Mouse (Mus musculus) thymus, adult 2 months (tissue): ENCODE data around the gene Dpf3. TPM values are rescaled to one million over a fixed set of nuclear protein-coding genes. Genes with fewer than 3 reads are reported as not detected.
A peak's percentile ranks its signal among the peaks of the same experiment; 100 is the strongest.

ENCODE experiments used
- DNase-seq: peaks from one replicate; pipeline ENCODE4 v3.0.0; 2021
- H3K27ac ChIP-seq: fragments of 200-500 bp; 2 replicates; pipeline ENCODE4 v1.5.1; 2012; ENCODE audit warnings: low read length, control low read depth; ENCODE audit not compliant: control insufficient read depth, insufficient read depth
- H3K27me3 ChIP-seq: fragments of 200-500 bp; 2 replicates; pipeline ENCODE4 v1.6.1; 2012; ENCODE audit warnings: mild to moderate bottlenecking, low read length, moderate library complexity, mixed read lengths; ENCODE audit not compliant: control insufficient read depth, insufficient read depth
- H3K36me3 ChIP-seq: fragments of 200-500 bp; 2 replicates; pipeline ENCODE4 v1.6.1; 2012; ENCODE audit warnings: mild to moderate bottlenecking, low read length, moderate library complexity; ENCODE audit not compliant: control insufficient read depth, insufficient read depth
- H3K4me1 ChIP-seq: fragments of 200-500 bp; replicated peaks from 2 replicates; pipeline ENCODE4 v1.6.1; 2012; ENCODE audit warnings: low read length; ENCODE audit not compliant: control insufficient read depth, insufficient read depth
- H3K4me3 ChIP-seq: fragments of 200-500 bp; 2 replicates; pipeline ENCODE4 v1.5.1; 2012; ENCODE audit warnings: mild to moderate bottlenecking, low read length, control low read depth, moderate library complexity; ENCODE audit not compliant: control insufficient read depth, insufficient read depth
- CTCF ChIP-seq: fragments of 200-500 bp; IDR thresholded peaks from 2 replicates; pipeline ENCODE4 v1.5.1; 2012; ENCODE audit warnings: mild to moderate bottlenecking, control low read depth, low read length, moderate library complexity, borderline replicate concordance; ENCODE audit not compliant: control insufficient read depth, poor library complexity, insufficient read depth; ENCODE audit errors: extremely low read depth
- POLR2A ChIP-seq: fragments of 200-500 bp; IDR thresholded peaks from 2 replicates; pipeline ENCODE4 v1.6.1; 2012; ENCODE audit warnings: mild to moderate bottlenecking, low read length, control low read depth, moderate library complexity; ENCODE audit not compliant: control insufficient read depth, poor library complexity, insufficient read depth; ENCODE audit errors: extremely low read depth
- WGBS: fragments of 180-500 bp; shearing (Covaris S2); methylation state at CpG from one replicate; pipeline ENCODE4 v1.1.7; 2018; 5-methylcytosine and 5-hydroxymethylcytosine counted together
- polyA plus RNA-seq: library from polyadenylated mRNA; depleted of rRNA; stranded (reverse); fragments of >200 nt; gene quantifications from 2 replicates; pipeline ENCODE4 v1.2.3, GENCODE M21; 2012

The Dpf3 gene
- polyA plus RNA-seq, 1 experiment, result 0.65 TPM

DNA sequence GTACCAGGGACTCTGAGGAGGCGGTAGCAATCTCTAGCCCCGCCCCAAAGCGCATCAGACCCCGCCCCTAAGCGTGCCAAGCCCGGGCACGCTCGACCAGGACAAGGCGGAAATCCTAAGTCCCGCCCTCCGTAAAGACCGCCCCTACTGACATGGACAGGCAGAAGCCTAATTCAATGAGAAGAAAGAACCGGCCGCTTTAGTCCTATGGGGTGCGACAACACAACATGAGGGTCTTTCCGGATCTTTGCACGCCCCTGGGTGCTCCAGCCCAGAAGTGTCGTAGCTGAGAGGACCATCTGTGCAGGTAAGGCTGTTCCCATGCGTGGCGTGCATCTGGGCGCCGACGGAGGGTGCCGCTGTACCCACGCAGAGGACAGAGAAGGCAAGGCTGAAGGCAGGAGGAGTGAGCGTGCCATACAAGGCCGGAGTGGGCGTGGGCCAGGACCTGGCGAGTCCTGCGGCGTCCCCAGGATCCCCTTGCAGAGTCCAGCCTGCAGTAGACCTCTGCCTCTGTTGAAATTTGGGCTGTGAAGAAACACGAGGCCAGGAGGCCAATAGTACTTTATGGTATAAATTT lies 32.9 kb upstream of the Dpf3 start, which contains the start of gene Dcaf4:
Dcaf4 (plus strand) TSS at position 156 of the 580 bp plus-strand sequence.
- under 1% methylated on average over 32 of the region's 32 CpGs for WGBS
- H3K36me3 ChIP-seq, result no peaks in the 10 kb centered on the region
- peak within 1 kb of the TSS; percentile 52 for H3K4me3 ChIP-seq
- H3K27me3 ChIP-seq, result no peaks in the 10 kb centered on the region
- TF ChIP-seq POLR2A (peak; percentile 27), CTCF (0 out of 2 replicates have a peak, but pooled peaks have one; percentile 34)
- H3K27ac ChIP-seq, result no peak within 1 kb of the TSS
- H3K4me1 ChIP-seq, result peaks cover 7% of the 10 kb centered on the region
- DNase-seq, result peak; percentile 99

DNA sequence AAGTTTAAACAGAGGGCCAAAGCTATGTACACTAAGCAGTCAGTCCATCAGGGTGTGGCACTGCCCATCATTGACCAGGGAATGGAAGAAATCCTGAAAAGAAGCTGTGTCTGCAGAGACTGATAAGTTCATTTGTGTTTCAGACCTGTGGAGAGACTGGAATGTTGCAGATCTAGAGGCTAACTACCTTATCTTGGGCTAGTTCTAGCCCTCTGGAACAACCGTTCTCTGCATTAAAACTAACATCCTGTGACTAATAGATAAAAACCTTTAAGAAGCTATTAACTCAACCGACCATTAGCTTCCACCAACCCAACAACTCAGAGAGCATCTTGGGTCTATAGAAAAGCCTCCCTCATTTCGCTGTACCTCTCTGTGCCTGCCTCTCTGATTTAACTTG lies 30.1 kb upstream of the Dpf3 start:
- Histone ChIP-seq H3K36me3 (no peaks in the 10 kb centered on the region), H3K4me3 (no peak overlapping the region), H3K4me1 (peaks cover 7% of the 10 kb centered on the region), H3K27me3 (no peaks in the 10 kb centered on the region), H3K27ac (no peak overlapping the region)
- 95% methylated on average over 3 of the region's 3 CpGs for WGBS
- no peak for TF ChIP-seq CTCF
- TF ChIP-seq POLR2A, result no peak
- no peak for DNase-seq

DNA sequence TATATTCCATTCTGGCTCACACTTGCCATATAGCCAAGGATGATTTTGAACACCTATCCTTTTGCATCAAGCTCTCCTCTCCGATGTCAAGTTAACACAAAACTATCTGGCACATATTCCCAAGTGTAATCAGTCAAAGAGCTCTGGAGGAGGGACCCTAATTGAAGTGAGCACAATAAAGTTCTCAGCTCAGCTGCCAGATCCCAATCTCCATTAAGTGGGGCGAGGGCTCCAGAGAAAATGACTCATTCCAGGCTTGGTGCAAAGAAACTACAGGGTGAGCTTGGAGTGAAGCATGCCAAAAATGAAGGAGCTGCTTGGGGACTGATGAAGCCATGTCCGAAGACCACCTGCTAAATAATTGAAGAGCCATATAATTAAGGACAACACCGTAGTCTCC lies 26.7 kb upstream of the Dpf3 start:
- DNase-seq, result no peak
- Histone ChIP-seq H3K36me3 (no peaks in the 10 kb centered on the region), H3K4me3 (no peak overlapping the region), H3K27ac (no peak overlapping the region), H3K27me3 (no peaks in the 10 kb centered on the region), H3K4me1 (no peaks in the 10 kb centered on the region)
- 90% methylated on average over 4 of the region's 4 CpGs for WGBS
- TF ChIP-seq POLR2A, result no peak
- no peak for TF ChIP-seq CTCF

DNA sequence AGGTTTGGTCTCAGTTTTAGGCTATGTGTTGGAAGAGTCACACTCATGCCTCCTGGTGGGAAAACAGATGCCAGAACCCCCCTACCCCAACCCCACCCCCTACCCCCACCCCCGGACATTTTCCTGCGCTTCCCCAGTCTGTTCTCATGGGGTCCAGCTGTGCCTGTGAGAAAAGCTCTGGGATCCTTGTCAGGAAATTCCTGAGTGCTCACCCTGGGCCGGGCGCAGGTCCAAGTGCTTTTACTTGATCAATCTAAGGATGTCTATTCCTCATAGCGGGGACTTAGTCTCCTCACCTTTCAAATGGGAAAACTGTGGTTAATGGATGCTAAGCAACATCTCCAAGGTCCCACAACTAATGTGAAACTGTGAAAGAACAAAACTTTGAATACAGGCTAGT lies 25.7 kb upstream of the Dpf3 start:
- Histone ChIP-seq H3K27me3 (no peaks in the 10 kb centered on the region), H3K36me3 (no peaks in the 10 kb centered on the region), H3K27ac (no peak overlapping the region), H3K4me1 (no peaks in the 10 kb centered on the region), H3K4me3 (no peak overlapping the region)
- DNase-seq, result no peak
- TF ChIP-seq CTCF (no peak), POLR2A (no peak)
- WGBS, result 69% methylated on average over 5 of the region's 5 CpGs

DNA sequence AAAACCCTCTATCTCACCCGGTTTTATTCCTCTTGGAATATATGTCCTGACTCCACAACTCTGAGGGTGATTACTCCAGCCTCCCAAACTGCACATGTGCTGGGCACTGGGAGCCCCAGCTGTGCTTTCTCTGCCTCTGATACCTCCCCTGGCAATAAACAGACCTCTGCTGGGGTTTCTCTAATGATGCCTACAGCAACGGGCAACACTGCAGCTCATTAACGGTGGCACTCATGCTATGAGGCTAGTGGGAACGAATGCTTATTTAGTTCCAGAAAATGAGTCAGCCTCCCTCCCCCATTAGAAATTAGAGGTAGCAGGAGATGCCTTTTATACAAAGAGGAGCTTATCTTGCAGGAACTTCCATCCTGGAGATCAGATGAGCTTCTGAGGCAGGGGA lies 25.3 kb upstream of the Dpf3 start:
- Histone ChIP-seq H3K36me3 (no peaks in the 10 kb centered on the region), H3K4me1 (no peaks in the 10 kb centered on the region), H3K27ac (no peak overlapping the region), H3K27me3 (no peaks in the 10 kb centered on the region), H3K4me3 (no peak overlapping the region)
- DNase-seq, result no peak
- WGBS, result 51% methylated on average over 4 of the region's 4 CpGs
- TF ChIP-seq POLR2A (no peak), CTCF (no peak)

DNA sequence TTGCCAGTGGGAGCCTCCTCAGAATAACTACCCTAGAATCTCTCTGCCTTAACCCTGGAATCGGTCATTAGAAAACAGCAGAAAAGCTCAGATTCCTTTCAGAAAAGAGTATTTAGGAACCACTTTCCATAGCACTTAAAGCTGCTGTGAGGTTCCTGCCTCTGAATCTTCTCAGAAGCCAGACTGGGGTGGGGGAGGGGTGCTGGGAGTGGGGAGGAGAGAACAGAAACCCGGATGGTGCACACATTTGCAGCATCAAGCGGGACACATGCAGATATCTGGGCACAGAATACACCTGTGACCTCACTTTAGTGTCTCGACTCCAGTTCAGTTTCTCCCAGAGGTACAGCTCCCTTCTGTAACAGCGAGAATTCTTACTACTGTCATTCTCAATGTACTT lies 23.1 kb upstream of the Dpf3 start:
- no peak for DNase-seq
- Histone ChIP-seq H3K4me1 (no peaks in the 10 kb centered on the region), H3K4me3 (no peak overlapping the region), H3K27me3 (no peaks in the 10 kb centered on the region), H3K27ac (no peak overlapping the region), H3K36me3 (no peaks in the 10 kb centered on the region)
- 82% methylated on average over 5 of the region's 5 CpGs for WGBS
- TF ChIP-seq CTCF, result no peak
- TF ChIP-seq POLR2A, result no peak

DNA sequence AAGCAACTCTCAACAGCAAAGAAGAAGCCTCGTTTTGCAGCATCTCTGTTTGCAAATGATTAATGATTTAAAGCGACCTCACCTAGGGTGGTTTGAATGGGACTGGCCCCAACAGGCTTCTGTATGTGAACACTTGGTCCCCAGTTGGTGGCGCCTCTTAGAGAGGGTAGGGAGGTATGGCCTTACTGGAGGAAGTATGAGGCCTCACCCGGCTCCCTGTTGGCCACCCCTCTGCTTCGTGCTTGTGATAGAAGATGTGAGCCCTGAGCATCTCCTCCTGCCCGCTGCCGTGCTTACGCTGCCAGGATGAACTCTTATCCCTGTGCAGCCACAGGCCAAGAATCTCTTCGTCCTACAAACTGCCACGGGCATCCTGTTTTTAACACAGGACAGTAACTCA lies 19.0 kb upstream of the Dpf3 start:
- Histone ChIP-seq H3K36me3 (no peaks in the 10 kb centered on the region), H3K4me1 (no peaks in the 10 kb centered on the region), H3K27me3 (no peaks in the 10 kb centered on the region), H3K27ac (no peak overlapping the region), H3K4me3 (no peak overlapping the region)
- no peak for TF ChIP-seq CTCF
- TF ChIP-seq POLR2A, result no peak
- no peak for DNase-seq
- 80% methylated on average over 10 of the region's 10 CpGs for WGBS
